Mouse (Mus musculus): ENCODE results near the gene Cyth3. TPM values are rescaled to one million over a fixed set of nuclear protein-coding genes. Genes with fewer than 3 reads are reported as not detected.

The Cyth3 gene
- total and polyA plus RNA-seq, 2 experiments from 2014 or later: 35.5 to 43.3 TPM

- WGBS: 95% methylated on average over 6 of the region's 6 CpGs
- TF ChIP-seq CTCF (IDR thresholded peaks at IDR 0.05; ENCODE audit: low read depth): no peak
- no peaks in the 10 kb centered on the region for H3K36me3 ChIP-seq (ENCODE audit: insufficient read depth, low read length)
Observed at GRCm38 (mm10) chr5:143649168-143649567, 26.9 kb downstream of the Cyth3 start.

GRCm38 (mm10) chr5:143651855-143652631 is 29.8 kb downstream of the Cyth3 start:
- no peak overlapping the region for H3K4me3 ChIP-seq (ENCODE audit: low read length)
- H3K4me1 ChIP-seq (ENCODE audit: insufficient read depth, low read length): no peaks in the 10 kb centered on the region
- no peak for TF ChIP-seq CTCF (IDR thresholded peaks at IDR 0.05; ENCODE audit: low read depth)
- H3K36me3 ChIP-seq (ENCODE audit: insufficient read depth, low read length): no peaks in the 10 kb centered on the region
- no peaks in the 10 kb centered on the region for H3K27me3 ChIP-seq (ENCODE audit: insufficient read depth, low read length)
- H3K27ac ChIP-seq: 0 out of 2 replicates have a peak overlapping the region, but pooled peaks have one; percentile 34
- 67% methylated on average over 8 of the region's 8 CpGs for WGBS
- no peak for ATAC-seq
- no peaks in the 10 kb centered on the region for H3K9me3 ChIP-seq (ENCODE audit: low read length)
- no peak for DNase-seq (ENCODE audit: low spot score)
- no peak overlapping the region for H3K9ac ChIP-seq (replicated peaks; ENCODE audit: low read length)
- no peak overlapping the region for H3K4me2 ChIP-seq (ENCODE audit: low read depth, low read length)

More at GRCm38 (mm10) chr5:143649168-143649567, 26.9 kb downstream of the Cyth3 start:
- no peak overlapping the region for H3K4me3 ChIP-seq (ENCODE audit: low read length)
- no peak for DNase-seq (ENCODE audit: low spot score)
- H3K4me1 ChIP-seq (ENCODE audit: insufficient read depth, low read length): no peaks in the 10 kb centered on the region
- H3K27ac ChIP-seq: no peak overlapping the region
- H3K27me3 ChIP-seq (ENCODE audit: insufficient read depth, low read length): no peaks in the 10 kb centered on the region
- no peaks in the 10 kb centered on the region for H3K9me3 ChIP-seq (ENCODE audit: low read length)
- H3K9ac ChIP-seq (replicated peaks; ENCODE audit: low read length): no peak overlapping the region
- no peak overlapping the region for H3K4me2 ChIP-seq (ENCODE audit: low read depth, low read length)
- no peak for ATAC-seq

GRCm38 (mm10) chr5:143653497-143653896 is 31.2 kb downstream of the Cyth3 start:
- Histone ChIP-seq H3K9ac (replicated peaks; ENCODE audit: low read length) (no peak overlapping the region), H3K27me3 (ENCODE audit: insufficient read depth, low read length) (no peaks in the 10 kb centered on the region), H3K36me3 (ENCODE audit: insufficient read depth, low read length) (no peaks in the 10 kb centered on the region), H3K4me1 (ENCODE audit: insufficient read depth, low read length) (no peaks in the 10 kb centered on the region), H3K9me3 (ENCODE audit: low read length) (no peaks in the 10 kb centered on the region), H3K27ac (no peak overlapping the region), H3K4me2 (ENCODE audit: low read depth, low read length) (no peak overlapping the region), H3K4me3 (ENCODE audit: low read length) (no peak overlapping the region)
- no peak for TF ChIP-seq CTCF (IDR thresholded peaks at IDR 0.05; ENCODE audit: low read depth)
- WGBS: 91% methylated on average over 5 of the region's 5 CpGs
- ATAC-seq (no peak), DNase-seq (ENCODE audit: low spot score) (no peak)

GRCm38 (mm10) chr5:143654670-143655510 is 32.6 kb downstream of the Cyth3 start:
- H3K36me3 ChIP-seq (ENCODE audit: insufficient read depth, low read length): no peaks in the 10 kb centered on the region
- no peak for DNase-seq (ENCODE audit: low spot score)
- H3K4me2 ChIP-seq (ENCODE audit: low read depth, low read length): no peak overlapping the region
- no peaks in the 10 kb centered on the region for H3K4me1 ChIP-seq (ENCODE audit: insufficient read depth, low read length)
- 18% methylated on average over 7 of the region's 7 CpGs for WGBS
- no peak for ATAC-seq
- TF ChIP-seq CTCF (IDR thresholded peaks at IDR 0.05; ENCODE audit: low read depth): no peak
- H3K27ac ChIP-seq: peak overlapping the region; percentile 54; the same call in 1 of the 2 replicates
- no peak overlapping the region for H3K9ac ChIP-seq (replicated peaks; ENCODE audit: low read length)
- no peaks in the 10 kb centered on the region for H3K9me3 ChIP-seq (ENCODE audit: low read length)
- no peaks in the 10 kb centered on the region for H3K27me3 ChIP-seq (ENCODE audit: insufficient read depth, low read length)
- H3K4me3 ChIP-seq (ENCODE audit: low read length): no peak overlapping the region

GRCm38 (mm10) chr5:143655511-143655943 is 33.3 kb downstream of the Cyth3 start:
- ATAC-seq (no peak), DNase-seq (ENCODE audit: low spot score) (no peak)
- Histone ChIP-seq H3K9ac (replicated peaks; ENCODE audit: low read length) (no peak overlapping the region), H3K4me3 (ENCODE audit: low read length) (no peak overlapping the region), H3K4me2 (ENCODE audit: low read depth, low read length) (no peak overlapping the region), H3K27ac (no peak overlapping the region), H3K27me3 (ENCODE audit: insufficient read depth, low read length) (no peaks in the 10 kb centered on the region), H3K4me1 (ENCODE audit: insufficient read depth, low read length) (no peaks in the 10 kb centered on the region), H3K9me3 (ENCODE audit: low read length) (no peaks in the 10 kb centered on the region), H3K36me3 (ENCODE audit: insufficient read depth, low read length) (no peaks in the 10 kb centered on the region)
- WGBS: 53% methylated on average over 4 of the region's 4 CpGs
- TF ChIP-seq CTCF (IDR thresholded peaks at IDR 0.05; ENCODE audit: low read depth): no peak

- no peak overlapping the region for H3K4me2 ChIP-seq (ENCODE audit: low read depth, low read length)
Observed at GRCm38 (mm10) chr5:143656708-143657245, 34.5 kb downstream of the Cyth3 start.

More at GRCm38 (mm10) chr5:143656708-143657245, 34.5 kb downstream of the Cyth3 start:
- 89% methylated on average over 2 of the region's 2 CpGs for WGBS
- Histone ChIP-seq H3K9ac (replicated peaks; ENCODE audit: low read length) (no peak overlapping the region), H3K27me3 (ENCODE audit: insufficient read depth, low read length) (no peaks in the 10 kb centered on the region), H3K36me3 (ENCODE audit: insufficient read depth, low read length) (no peaks in the 10 kb centered on the region), H3K9me3 (ENCODE audit: low read length) (no peaks in the 10 kb centered on the region), H3K4me3 (ENCODE audit: low read length) (no peak overlapping the region), H3K27ac (no peak overlapping the region), H3K4me1 (ENCODE audit: insufficient read depth, low read length) (no peaks in the 10 kb centered on the region)
- ATAC-seq: no peak
- no peak for DNase-seq (ENCODE audit: low spot score)
- TF ChIP-seq CTCF (IDR thresholded peaks at IDR 0.05; ENCODE audit: low read depth): no peak
